Mouse (Mus musculus) G1E (cell line): ENCODE data around the gene Fmo5.

Experiments used
- CTCF ChIP-seq: IDR thresholded peaks from 2 replicates; pipeline ENCODE4 v1.5.1; 2012; ENCODE audit warnings: low read depth, low read length, inconsistent platforms, mixed read lengths
- GATA1 ChIP-seq: IDR thresholded peaks from 2 replicates; pipeline ENCODE4 v1.6.1; 2012; ENCODE audit warnings: borderline replicate concordance, low read length, inconsistent platforms, mixed read lengths
- GATA2 ChIP-seq: IDR thresholded peaks from 2 replicates; pipeline ENCODE4 v1.6.1; 2012; ENCODE audit warnings: low read depth, low read length, inconsistent platforms, borderline replicate concordance
- POLR2AphosphoS5 ChIP-seq: IDR thresholded peaks from 2 replicates; pipeline ENCODE4 v1.6.1; 2012; ENCODE audit warnings: low read depth, low read length, inconsistent platforms; ENCODE audit not compliant: insufficient replicate concordance
- TAL1 ChIP-seq: conservative IDR thresholded peaks from 2 replicates; pipeline ENCODE4 v1.6.1; 2012; ENCODE audit warnings: low read depth, low read length, inconsistent platforms, mixed read lengths

- TF ChIP-seq CTCF (no peak), GATA1 (no peak), TAL1 (no peak), POLR2AphosphoS5 (no peak), GATA2 (no peak)
Observed at GRCm38 (mm10) chr3:97658426-97659193, 30.0 kb downstream of the Fmo5 start.
